Mouse (Mus musculus): ENCODE measurements around the gene Six6.

Six6 gene

GRCm38 (mm10) chr12:72939616-72940015, at the start of gene Six6:
TSS of gene Six6 (plus strand) at chr12:72939892.
- peak; percentile 29 for DNase-seq (ENCODE audit: low spot score)

- peak; percentile 90 for DNase-seq (ENCODE audit: low spot score)
Observed at GRCm38 (mm10) chr12:72917159-72917993, 22.3 kb upstream of the Six6 start.

- DNase-seq (ENCODE audit: low spot score): no peak
Observed at GRCm38 (mm10) chr12:72936751-72937150, 2.9 kb upstream of the Six6 start.

- no peak for DNase-seq (ENCODE audit: low spot score)
Observed at GRCm38 (mm10) chr12:72937537-72938120, 2.1 kb upstream of the Six6 start.

GRCm38 (mm10) chr12:72938176-72938575, 1.5 kb upstream of the Six6 start:
- DNase-seq (ENCODE audit: low spot score): no peak

GRCm38 (mm10) chr12:72938600-72939490, 847 bp upstream of the Six6 start:
- no peak for DNase-seq (ENCODE audit: low spot score)

GRCm38 (mm10) chr12:72940071-72940821, 554 bp downstream of the Six6 start, which contains the start of gene 4930447C04Rik:
TSS of gene 4930447C04Rik (minus strand) at chr12:72940774.
- DNase-seq (ENCODE audit: low spot score): no peak

GRCm38 (mm10) chr12:72940822-72941397, 1.2 kb downstream of the Six6 start:
- no peak for DNase-seq (ENCODE audit: low spot score)

- no peak for DNase-seq (ENCODE audit: low spot score)
Observed at GRCm38 (mm10) chr12:72941398-72942051, 1.8 kb downstream of the Six6 start.

GRCm38 (mm10) chr12:72942171-72942570, 2.5 kb downstream of the Six6 start:
- DNase-seq (ENCODE audit: low spot score): no peak

- no peak for DNase-seq (ENCODE audit: low spot score)
Observed at GRCm38 (mm10) chr12:72943574-72944110, 4.0 kb downstream of the Six6 start.

GRCm38 (mm10) chr12:72944411-72945225, 4.9 kb downstream of the Six6 start:
- DNase-seq (ENCODE audit: low spot score): no peak

GRCm38 (mm10) chr12:72945301-72946063, 5.8 kb downstream of the Six6 start:
- peak; percentile 17 for DNase-seq (ENCODE audit: low spot score)

GRCm38 (mm10) chr12:72946064-72946395, 6.3 kb downstream of the Six6 start:
- DNase-seq (ENCODE audit: low spot score): no peak

GRCm38 (mm10) chr12:72946805-72947204, 7.1 kb downstream of the Six6 start:
- DNase-seq (ENCODE audit: low spot score): no peak

- no peak for DNase-seq (ENCODE audit: low spot score)
Observed at GRCm38 (mm10) chr12:72947335-72947734, 7.6 kb downstream of the Six6 start.

- no peak for DNase-seq (ENCODE audit: low spot score)
Observed at GRCm38 (mm10) chr12:72953089-72953488, 13.4 kb downstream of the Six6 start.

- DNase-seq (ENCODE audit: low spot score): no peak
Observed at GRCm38 (mm10) chr12:72953858-72954257, 14.2 kb downstream of the Six6 start.

- DNase-seq (ENCODE audit: low spot score): no peak
Observed at GRCm38 (mm10) chr12:72954906-72955305, 15.2 kb downstream of the Six6 start.
